Mouse (Mus musculus) forelimb bud, embryonic 11.5 days (tissue): Measurements from ENCODE around the gene Kcnj4.
A peak's percentile ranks its signal among the peaks of the same experiment; 100 is the strongest.

Source experiments
- DNase-seq: peaks from one replicate; pipeline ENCODE4 v3.0.0-alpha.2; 2012; ENCODE audit warnings: low read depth, low spot score

Kcnj4 gene

GRCm38 (mm10) chr15:79504707-79505452 is at the start of gene Kcnj4:
Gene Kcnj4 (minus strand): TSS chr15:79505241.
- no peak for DNase-seq

GRCm38 (mm10) chr15:79552566-79552965 is 47.5 kb upstream of the Kcnj4 start:
- no peak for DNase-seq

GRCm38 (mm10) chr15:79548226-79548625 is 43.2 kb upstream of the Kcnj4 start:
- DNase-seq: no peak

- no peak for DNase-seq
Observed at GRCm38 (mm10) chr15:79547289-79547820, 42.3 kb upstream of the Kcnj4 start.

GRCm38 (mm10) chr15:79546410-79547288 is 41.6 kb upstream of the Kcnj4 start, which contains the start of gene Ddx17:
Gene Ddx17 (minus strand): TSS chr15:79546741.
- DNase-seq: peak; percentile 99

GRCm38 (mm10) chr15:79545921-79546399 is 40.9 kb upstream of the Kcnj4 start:
- no peak for DNase-seq

- DNase-seq: no peak
Observed at GRCm38 (mm10) chr15:79545496-79545895, 40.5 kb upstream of the Kcnj4 start.

GRCm38 (mm10) chr15:79543968-79544367 is 38.9 kb upstream of the Kcnj4 start:
- no peak for DNase-seq

GRCm38 (mm10) chr15:79533796-79534195 is 28.8 kb upstream of the Kcnj4 start:
- no peak for DNase-seq

GRCm38 (mm10) chr15:79529935-79530334 is 24.9 kb upstream of the Kcnj4 start:
- no peak for DNase-seq

- no peak for DNase-seq
Observed at GRCm38 (mm10) chr15:79527991-79528639, 23.1 kb upstream of the Kcnj4 start.

- DNase-seq: no peak
Observed at GRCm38 (mm10) chr15:79527192-79527591, 22.2 kb upstream of the Kcnj4 start.

- no peak for DNase-seq
Observed at GRCm38 (mm10) chr15:79525979-79526768, 21.1 kb upstream of the Kcnj4 start.

- no peak for DNase-seq
Observed at GRCm38 (mm10) chr15:79525564-79525963, 20.5 kb upstream of the Kcnj4 start.

- no peak for DNase-seq
Observed at GRCm38 (mm10) chr15:79519400-79520220, 14.6 kb upstream of the Kcnj4 start.

GRCm38 (mm10) chr15:79518571-79518970 is 13.5 kb upstream of the Kcnj4 start:
- no peak for DNase-seq

GRCm38 (mm10) chr15:79517710-79518109 is 12.7 kb upstream of the Kcnj4 start:
- no peak for DNase-seq

- peak; percentile 46 for DNase-seq
Observed at GRCm38 (mm10) chr15:79516171-79517096, 11.4 kb upstream of the Kcnj4 start, which contains the start of gene Kdelr3. Gene Kdelr3 (plus strand): TSS chr15:79516411.

- no peak for DNase-seq
Observed at GRCm38 (mm10) chr15:79513940-79514339, 8.9 kb upstream of the Kcnj4 start.
